Mouse (Mus musculus) cerebellum, adult 2 months (tissue): Measurements from ENCODE around the gene Alpi. TPM values are rescaled to one million over a fixed set of nuclear protein-coding genes. Genes with fewer than 3 reads are reported as not detected.

Experiments
- DNase-seq, 2 experiments: peaks; one replicate each; pipeline ENCODE4 v3.0.0; 2021
- H3K27ac ChIP-seq: fragments of 200-500 bp; 2 replicates; pipeline ENCODE4 v1.5.1; 2012; ENCODE audit warnings: low read length, control low read depth, inconsistent platforms; ENCODE audit not compliant: insufficient read depth
- H3K27me3 ChIP-seq: fragments of 200-500 bp; 2 replicates; pipeline ENCODE4 v1.6.1; 2012; ENCODE audit warnings: inconsistent platforms, mild to moderate bottlenecking, low read length, moderate library complexity; ENCODE audit not compliant: control insufficient read depth, insufficient read depth
- H3K4me1 ChIP-seq: fragments of 200-500 bp; 2 replicates; pipeline ENCODE4 v1.6.1; 2011; ENCODE audit warnings: low read length; ENCODE audit not compliant: control insufficient read depth, insufficient read depth
- H3K4me3 ChIP-seq: fragments of 200-500 bp; replicated peaks from 2 replicates; pipeline ENCODE3; 2011; ENCODE audit warnings: mild to moderate bottlenecking, low read depth, low read length, control low read depth; ENCODE audit not compliant: insufficient read depth
- CTCF ChIP-seq: fragments of 200-500 bp; IDR thresholded peaks from 2 replicates; pipeline ENCODE4 v1.5.1; 2011; ENCODE audit warnings: low read depth, mild to moderate bottlenecking, control low read depth, low read length, moderate library complexity, borderline replicate concordance; ENCODE audit not compliant: insufficient read depth
- POLR2A ChIP-seq: fragments of 200-500 bp; IDR thresholded peaks from 2 replicates; pipeline ENCODE4 v1.6.1; 2011; ENCODE audit warnings: low read length, control low read depth, borderline replicate concordance; ENCODE audit not compliant: insufficient read depth
- WGBS: fragments of 180-500 bp; shearing (Covaris S2); methylation state at CpG from one replicate; pipeline ENCODE4 v1.1.7; 2018; 5-methylcytosine and 5-hydroxymethylcytosine counted together
- polyA plus RNA-seq: library from polyadenylated mRNA; depleted of rRNA; stranded (reverse); fragments of >200 nt; gene quantifications from 2 replicates; pipeline ENCODE4 v1.2.3, GENCODE M21; 2012

Gene Alpi
- polyA plus RNA-seq, 1 experiment: not detected

DNA sequence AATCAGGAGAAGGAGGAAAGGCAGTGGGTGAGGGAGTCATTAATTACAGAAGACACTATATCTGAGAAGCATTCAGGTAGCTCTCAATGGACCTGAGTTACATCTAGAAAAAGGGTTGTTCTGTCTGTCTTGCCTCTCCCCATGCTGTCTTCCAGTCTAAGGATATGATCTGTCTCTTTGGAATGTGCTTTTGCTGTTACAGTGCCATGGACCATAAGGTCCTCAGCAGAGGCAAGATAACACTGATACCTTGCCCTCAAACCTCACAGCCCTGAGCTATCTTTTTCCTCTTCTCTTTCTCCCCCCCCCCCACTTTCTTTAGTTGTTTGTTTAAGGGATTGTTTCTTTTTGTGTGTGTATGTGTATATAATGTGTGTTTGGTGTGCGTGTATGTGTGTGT, 13.4 kb upstream of the Alpi start:
- TF ChIP-seq POLR2A: no peak
- TF ChIP-seq CTCF: no peak
- WGBS: 90% methylated on average over 1 of the region's 1 CpGs
- H3K27ac ChIP-seq: no peak overlapping the region
- H3K4me3 ChIP-seq: no peak overlapping the region
- no peaks in the 10 kb centered on the region for H3K27me3 ChIP-seq
- H3K4me1 ChIP-seq: no peaks in the 10 kb centered on the region
- DNase-seq: no peak

DNA sequence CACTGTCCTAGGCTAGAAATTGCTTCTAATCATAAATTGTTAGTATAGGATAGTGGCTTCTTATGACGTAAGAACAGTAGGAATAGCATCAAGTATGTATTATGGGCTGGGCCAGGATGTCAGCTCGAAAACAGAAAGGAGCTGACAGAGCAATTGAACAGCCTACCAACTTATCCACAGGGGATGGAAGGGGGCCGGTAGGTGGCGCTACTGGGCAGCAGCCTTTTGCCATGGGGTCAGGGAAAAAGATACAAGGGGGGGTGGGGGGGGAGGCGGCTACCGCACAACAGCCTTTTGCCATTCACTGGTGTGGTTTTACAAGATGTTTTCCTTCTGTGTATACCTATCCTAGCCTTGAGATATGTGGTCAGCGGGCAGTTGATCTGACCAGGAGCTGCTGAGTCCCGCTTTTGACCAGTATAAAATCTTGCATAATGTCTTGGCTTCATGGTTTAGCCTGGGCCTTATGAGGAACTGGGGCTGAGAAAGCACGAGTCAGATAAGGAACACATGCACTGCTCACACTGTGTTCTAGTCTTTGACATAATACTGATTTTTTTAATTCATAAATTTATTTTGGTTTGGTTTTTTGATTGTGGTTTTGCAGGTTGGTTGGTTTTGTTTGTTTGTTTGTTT, 10.4 kb upstream of the Alpi start:
- Histone ChIP-seq H3K27ac (no peak overlapping the region), H3K27me3 (no peaks in the 10 kb centered on the region), H3K4me3 (no peak overlapping the region), H3K4me1 (no peaks in the 10 kb centered on the region)
- 45% methylated on average over 9 of the region's 9 CpGs for WGBS
- no peak for DNase-seq
- TF ChIP-seq CTCF (peak; percentile 8; the same call in 1 of the 2 replicates), POLR2A (no peak)

DNA sequence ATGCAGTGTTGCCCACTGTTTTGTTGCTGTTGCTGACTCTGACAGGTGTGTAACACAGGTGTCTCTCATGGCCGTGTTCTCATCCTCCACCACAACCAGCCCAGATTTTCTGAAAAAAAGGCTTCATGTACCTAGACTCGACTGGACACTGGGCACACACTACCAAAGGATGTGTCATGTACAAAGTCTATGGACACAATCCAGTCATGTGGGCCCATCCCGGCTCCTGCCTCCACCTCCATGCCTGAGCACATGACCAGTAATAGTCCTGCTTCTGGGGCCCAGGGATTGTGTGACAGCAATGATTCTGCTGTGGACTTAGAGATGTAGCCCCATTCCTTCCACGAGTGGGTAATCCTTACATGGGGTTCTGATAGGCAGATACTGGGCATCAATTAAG, 7.2 kb upstream of the Alpi start:
- TF ChIP-seq CTCF (no peak), POLR2A (no peak)
- no peak for DNase-seq
- Histone ChIP-seq H3K27me3 (no peaks in the 10 kb centered on the region), H3K4me3 (no peak overlapping the region), H3K27ac (no peak overlapping the region), H3K4me1 (no peaks in the 10 kb centered on the region)
- WGBS: 84% methylated on average over 4 of the region's 4 CpGs

DNA sequence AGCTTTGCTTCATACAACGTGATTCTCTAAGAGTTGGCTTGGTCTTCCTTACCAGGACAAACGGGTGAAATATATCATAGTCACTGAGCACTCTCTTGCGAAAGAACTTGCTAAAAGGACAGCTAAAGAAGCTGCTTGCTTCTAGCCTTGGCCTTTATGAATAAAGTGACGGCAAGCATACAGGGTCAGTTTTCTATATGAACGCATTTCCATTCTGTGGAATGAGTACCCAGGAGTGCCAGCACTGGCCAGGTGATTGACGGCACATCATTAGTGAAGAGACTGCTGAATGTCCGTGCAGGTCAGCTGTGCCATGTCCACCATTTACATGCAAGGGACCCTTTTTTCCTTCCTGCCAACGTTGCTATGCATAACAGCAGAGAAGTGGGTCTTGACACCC, 5.1 kb upstream of the Alpi start:
- no peaks in the 10 kb centered on the region for H3K4me1 ChIP-seq
- H3K27ac ChIP-seq: no peak overlapping the region
- no peaks in the 10 kb centered on the region for H3K27me3 ChIP-seq
- TF ChIP-seq CTCF (no peak), POLR2A (no peak)
- no peak overlapping the region for H3K4me3 ChIP-seq
- WGBS: 75% methylated on average over 8 of the region's 8 CpGs
- no peak for DNase-seq

DNA sequence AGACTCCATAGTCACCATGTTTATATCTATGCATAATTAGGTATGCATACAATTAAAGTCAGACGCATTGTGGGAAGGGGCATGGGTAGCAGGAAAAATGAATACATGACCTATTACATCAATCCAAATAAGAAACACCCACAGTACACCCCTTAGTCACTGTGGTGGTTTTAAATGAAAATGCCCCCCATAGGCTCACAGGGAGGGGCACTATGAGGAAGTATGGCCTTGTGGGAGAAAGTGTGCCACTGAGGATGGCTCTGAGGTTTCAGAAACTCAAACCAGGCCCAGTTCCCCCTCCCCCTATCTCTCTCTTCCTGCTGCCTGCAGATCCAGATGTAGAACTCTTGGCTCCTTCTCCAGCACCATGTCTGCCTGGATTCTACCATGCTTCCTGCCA, 2.5 kb upstream of the Alpi start:
- DNase-seq: no peak
- 33% methylated on average over 1 of the region's 1 CpGs for WGBS

DNA sequence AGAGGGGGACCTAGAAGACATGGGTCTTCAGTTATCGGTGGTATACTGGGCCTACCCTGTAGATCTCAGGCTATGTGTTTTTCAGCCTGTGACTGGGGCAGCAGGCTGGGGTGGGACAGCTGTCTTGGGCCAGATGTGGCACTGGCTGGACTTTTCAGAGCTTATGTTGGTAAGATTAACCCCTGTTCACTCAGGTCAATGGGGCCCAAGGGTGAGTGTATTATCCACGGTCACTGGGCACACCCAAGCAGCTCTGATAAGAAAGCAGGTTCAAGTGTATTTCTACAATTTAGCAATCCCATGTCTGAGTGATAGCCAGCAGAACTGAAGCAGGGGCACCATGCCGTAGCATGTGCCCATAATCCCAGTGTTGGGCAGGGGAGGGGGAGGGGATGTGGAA, 708 bp upstream of the Alpi start:
- WGBS: 88% methylated on average over 3 of the region's 3 CpGs

More for the DNA sequence above, 2.5 kb upstream of the Alpi start:
- no peak overlapping the region for H3K4me3 ChIP-seq
- H3K27ac ChIP-seq: no peak overlapping the region
- no peak for TF ChIP-seq CTCF
- no peak for TF ChIP-seq POLR2A
- H3K4me1 ChIP-seq: no peaks in the 10 kb centered on the region
- H3K27me3 ChIP-seq: no peaks in the 10 kb centered on the region

DNA sequence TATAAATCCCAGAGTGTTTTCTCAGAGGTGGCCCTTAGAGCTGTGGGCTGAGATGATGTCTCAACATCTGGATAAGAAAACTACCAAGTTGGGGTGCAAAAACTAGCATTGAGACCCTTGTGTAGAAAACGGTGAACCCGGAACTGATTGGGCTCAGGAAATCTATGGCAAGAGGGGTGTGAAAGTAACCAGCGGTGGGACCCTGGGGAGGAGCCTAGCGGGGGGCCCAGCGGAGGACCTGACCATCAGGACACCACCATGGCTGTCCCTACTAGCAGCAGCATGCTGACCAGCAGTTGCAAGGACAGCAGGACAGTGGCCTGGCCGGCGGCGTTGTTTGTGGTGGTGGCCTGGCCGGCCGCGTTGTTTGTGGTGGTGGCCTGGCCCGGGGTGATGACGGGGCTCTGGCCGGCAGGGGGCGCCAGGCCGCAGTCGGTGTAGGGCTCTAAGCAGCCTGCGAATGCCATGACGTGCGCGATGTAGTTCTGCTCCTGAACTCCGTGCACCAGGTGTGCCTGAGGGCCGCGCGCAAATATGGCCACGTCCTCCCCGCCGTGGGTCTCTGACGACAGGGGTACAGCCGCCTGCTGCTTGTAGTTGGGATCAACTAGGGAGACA, 2.9 kb downstream of the Alpi start:
- no peaks in the 10 kb centered on the region for H3K27me3 ChIP-seq
- WGBS: 13% methylated on average over 30 of the region's 30 CpGs
- H3K4me1 ChIP-seq: no peaks in the 10 kb centered on the region
- peak; percentile 15 to 32 for DNase-seq
- TF ChIP-seq CTCF (peak; percentile 22; the same call in 1 of the 2 replicates), POLR2A (no peak)
- H3K27ac ChIP-seq: no peak overlapping the region
- no peak overlapping the region for H3K4me3 ChIP-seq

More for the DNA sequence above, 708 bp upstream of the Alpi start:
- no peaks in the 10 kb centered on the region for H3K4me1 ChIP-seq
- H3K27me3 ChIP-seq: no peaks in the 10 kb centered on the region
- no peak for DNase-seq
- no peak for TF ChIP-seq POLR2A
- H3K27ac ChIP-seq: no peak overlapping the region
- H3K4me3 ChIP-seq: no peak overlapping the region

DNA sequence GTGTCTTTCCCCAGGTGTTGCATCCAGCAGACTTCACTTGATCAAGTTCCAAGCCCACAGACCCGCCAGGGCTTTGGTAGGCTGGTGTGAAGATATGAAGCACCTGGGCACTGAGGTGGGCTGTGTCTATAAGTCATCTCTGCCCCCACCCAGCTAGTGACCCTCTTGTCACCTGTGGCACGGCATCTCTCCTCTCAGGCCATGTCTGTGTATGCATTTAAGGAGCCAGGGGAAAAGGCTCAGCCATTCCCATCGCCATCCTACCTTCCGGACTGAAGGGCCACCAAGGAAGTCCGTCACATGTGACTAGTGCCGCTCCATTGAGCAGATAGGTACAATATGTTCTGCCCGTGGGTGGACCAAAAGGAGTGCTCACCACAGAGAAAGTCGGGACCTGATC, 5.8 kb downstream of the Alpi start:
- H3K27ac ChIP-seq: no peak overlapping the region
- H3K27me3 ChIP-seq: no peaks in the 10 kb centered on the region
- no peaks in the 10 kb centered on the region for H3K4me1 ChIP-seq
- TF ChIP-seq CTCF (no peak), POLR2A (no peak)
- DNase-seq: no peak
- no peak overlapping the region for H3K4me3 ChIP-seq
- WGBS: 45% methylated on average over 8 of the region's 8 CpGs
